Mouse (Mus musculus): ENCODE measurements around the gene Acin1. TPM values are rescaled to one million over a fixed set of nuclear protein-coding genes. Genes with fewer than 3 reads are reported as not detected.
A peak's percentile ranks its signal among the peaks of the same experiment; 100 is the strongest.

Acin1 gene
- polyA plus RNA-seq, 1 experiment from 2014 or later: 160 TPM

- ATAC-seq (replicated peaks; ENCODE audit: low FRiP score) (no peak), DNase-seq (ENCODE audit: low spot score) (no peak)
- Histone ChIP-seq H3K36me3 (ENCODE audit: control insufficient read depth, insufficient read depth, low read length) (peaks cover 44% of the 10 kb centered on the region), H3K27ac (ENCODE audit: low read depth, low read length) (no peak overlapping the region), H3K4me1 (replicated peaks; ENCODE audit: control insufficient read depth, insufficient read depth, low read length) (no peaks in the 10 kb centered on the region; the same call in 1 of the 2 replicates), H3K4me2 (ENCODE audit: low read depth, low read length, severe bottlenecking) (no peak overlapping the region), H3K4me3 (ENCODE audit: low read depth, low read length) (no peak overlapping the region), H3K27me3 (ENCODE audit: control insufficient read depth, insufficient read depth, low read length) (no peaks in the 10 kb centered on the region), H3K9ac (ENCODE audit: low read length) (no peak overlapping the region), H3K9me3 (ENCODE audit: control insufficient read depth, low read length) (no peaks in the 10 kb centered on the region)
- 95% methylated on average over 17 of the region's 17 CpGs for WGBS
Measured at GRCm38 (mm10) chr14:54646455-54646854, 40.3 kb downstream of the Acin1 start.

- no peak for ATAC-seq (replicated peaks; ENCODE audit: low FRiP score)
- peaks cover 33% of the 10 kb centered on the region for H3K36me3 ChIP-seq (ENCODE audit: control insufficient read depth, insufficient read depth, low read length)
Measured at GRCm38 (mm10) chr14:54644294-54644693, 42.4 kb downstream of the Acin1 start.

DNA sequence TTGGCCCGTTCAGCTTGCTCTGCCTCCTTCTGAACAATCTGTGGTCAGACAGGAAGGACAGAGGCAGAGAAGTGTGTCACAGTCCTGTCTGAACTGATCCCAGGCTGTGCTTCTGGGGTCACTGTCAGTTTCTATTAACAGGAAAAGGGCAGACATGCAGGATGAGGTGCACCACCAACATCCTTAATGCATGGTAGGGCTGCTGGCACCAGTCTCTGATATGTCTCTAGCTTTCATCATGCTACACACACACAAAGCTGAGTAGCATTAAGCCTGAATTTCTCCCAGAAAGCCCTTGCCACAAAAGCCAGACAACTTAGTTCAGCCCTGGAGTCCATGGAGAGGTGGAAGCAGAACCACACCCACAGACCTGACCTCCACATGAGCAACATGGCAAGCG, 43.7 kb downstream of the Acin1 start:
- no peaks in the 10 kb centered on the region for H3K9me3 ChIP-seq (ENCODE audit: control insufficient read depth, low read length)
- no peak overlapping the region for H3K4me3 ChIP-seq (ENCODE audit: low read depth, low read length)
- H3K4me2 ChIP-seq (ENCODE audit: low read depth, low read length, severe bottlenecking): no peak overlapping the region
- WGBS: 89% methylated on average over 2 of the region's 2 CpGs
- no peak for ATAC-seq (replicated peaks; ENCODE audit: low FRiP score)
- no peak overlapping the region for H3K9ac ChIP-seq (ENCODE audit: low read length)
- H3K27me3 ChIP-seq (ENCODE audit: control insufficient read depth, insufficient read depth, low read length): no peaks in the 10 kb centered on the region
- H3K4me1 ChIP-seq (replicated peaks; ENCODE audit: control insufficient read depth, insufficient read depth, low read length): peaks cover 7% of the 10 kb centered on the region
- no peak overlapping the region for H3K27ac ChIP-seq (ENCODE audit: low read depth, low read length)
- DNase-seq (ENCODE audit: low spot score): no peak
- H3K36me3 ChIP-seq (ENCODE audit: control insufficient read depth, insufficient read depth, low read length): peaks cover 29% of the 10 kb centered on the region

More at GRCm38 (mm10) chr14:54644294-54644693, 42.4 kb downstream of the Acin1 start:
- no peak overlapping the region for H3K27ac ChIP-seq (ENCODE audit: low read depth, low read length)
- H3K4me3 ChIP-seq (ENCODE audit: low read depth, low read length): no peak overlapping the region
- H3K4me1 ChIP-seq (replicated peaks; ENCODE audit: control insufficient read depth, insufficient read depth, low read length): peaks cover 7% of the 10 kb centered on the region
- no peak overlapping the region for H3K4me2 ChIP-seq (ENCODE audit: low read depth, low read length, severe bottlenecking)
- H3K9me3 ChIP-seq (ENCODE audit: control insufficient read depth, low read length): no peaks in the 10 kb centered on the region
- DNase-seq (ENCODE audit: low spot score): no peak
- WGBS: 96% methylated on average over 9 of the region's 9 CpGs
- no peaks in the 10 kb centered on the region for H3K27me3 ChIP-seq (ENCODE audit: control insufficient read depth, insufficient read depth, low read length)
- H3K9ac ChIP-seq (ENCODE audit: low read length): no peak overlapping the region

DNA sequence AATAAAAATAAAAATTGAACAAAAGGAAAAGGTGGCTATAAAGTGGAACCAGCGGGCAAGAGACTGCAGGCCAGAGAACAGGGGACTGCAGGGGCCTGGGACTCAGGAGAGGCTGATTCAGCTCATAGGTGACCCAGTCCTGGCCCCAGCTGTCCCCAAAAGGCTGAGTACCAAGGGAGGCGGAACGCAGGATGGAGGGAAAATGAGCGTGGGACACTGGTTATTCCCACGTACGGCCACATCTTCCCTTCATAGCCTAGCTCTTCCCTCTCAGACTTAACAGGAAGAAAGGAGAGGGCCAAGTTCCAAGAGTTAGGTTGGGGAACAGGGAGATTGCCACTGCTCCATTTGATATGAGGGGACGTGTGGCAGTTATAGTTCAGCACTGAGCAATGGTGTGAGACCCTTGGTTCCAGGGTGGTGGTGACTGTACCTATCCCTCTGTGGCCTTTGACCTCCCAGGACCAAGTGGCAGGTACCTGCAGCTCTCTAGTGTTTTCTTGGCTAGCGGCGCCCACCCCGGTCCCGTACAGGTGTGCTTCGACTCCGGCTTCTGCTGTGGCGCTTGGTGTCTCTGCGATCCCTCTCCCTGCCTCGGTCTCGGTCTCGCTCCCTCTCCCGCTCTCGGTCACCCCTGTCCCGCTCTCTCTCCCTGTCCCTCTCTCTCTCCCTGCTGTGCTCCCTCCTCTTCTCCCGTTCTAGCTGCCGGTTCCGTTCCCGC, 44.3 kb downstream of the Acin1 start:
- Histone ChIP-seq H3K4me1 (replicated peaks; ENCODE audit: control insufficient read depth, insufficient read depth, low read length) (peaks cover 7% of the 10 kb centered on the region), H3K27me3 (ENCODE audit: control insufficient read depth, insufficient read depth, low read length) (no peaks in the 10 kb centered on the region), H3K4me3 (ENCODE audit: low read depth, low read length) (no peak overlapping the region), H3K9me3 (ENCODE audit: control insufficient read depth, low read length) (no peaks in the 10 kb centered on the region), H3K9ac (ENCODE audit: low read length) (no peak overlapping the region), H3K4me2 (ENCODE audit: low read depth, low read length, severe bottlenecking) (no peak overlapping the region), H3K27ac (ENCODE audit: low read depth, low read length) (no peak overlapping the region), H3K36me3 (ENCODE audit: control insufficient read depth, insufficient read depth, low read length) (peaks cover 26% of the 10 kb centered on the region)
- no peak for DNase-seq (ENCODE audit: low spot score)
- no peak for ATAC-seq (replicated peaks; ENCODE audit: low FRiP score)
- WGBS: 80% methylated on average over 25 of the region's 25 CpGs

DNA sequence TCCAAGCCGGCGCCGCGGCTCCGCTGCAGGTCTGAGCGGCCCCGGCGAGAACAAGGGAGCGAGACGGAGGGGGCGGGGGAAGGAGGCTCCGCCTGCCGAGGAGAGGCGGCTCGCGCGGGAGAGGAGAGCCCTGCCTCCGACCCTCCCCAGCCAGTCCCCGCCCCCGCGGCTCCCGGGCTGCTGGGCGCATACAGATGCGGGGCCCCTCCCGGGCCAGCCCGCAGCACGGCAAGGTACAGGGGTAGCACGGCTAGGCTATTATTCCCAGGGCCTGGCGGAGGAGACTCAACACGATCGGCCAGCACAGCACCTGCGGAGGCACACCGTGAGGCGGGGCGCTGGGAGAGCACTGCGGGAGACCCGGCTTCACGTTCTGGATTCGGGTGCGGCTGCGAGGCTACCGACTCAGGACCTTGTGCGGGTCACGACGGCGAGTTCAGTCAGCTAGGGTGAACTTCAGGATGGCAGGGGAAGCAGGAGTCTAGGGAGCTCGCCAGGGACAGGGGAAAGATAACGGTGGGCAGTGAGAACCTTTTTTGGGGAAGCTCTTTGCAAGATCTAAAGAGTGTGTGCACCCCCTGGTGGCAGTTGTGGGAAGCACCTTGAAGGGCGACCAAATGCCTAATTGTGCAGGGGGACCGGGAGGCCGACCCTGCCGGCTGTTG, 45.3 kb downstream of the Acin1 start, which contains the start of gene Cdh24:
Cdh24 (minus strand) TSS at position 60 of the 665 bp plus-strand sequence.
- Histone ChIP-seq H3K4me1 (replicated peaks; ENCODE audit: control insufficient read depth, insufficient read depth, low read length) (peaks cover 7% of the 10 kb centered on the region), H3K9ac (ENCODE audit: low read length) (peak within 1 kb of the TSS; percentile 93), H3K27me3 (ENCODE audit: control insufficient read depth, insufficient read depth, low read length) (no peaks in the 10 kb centered on the region), H3K36me3 (ENCODE audit: control insufficient read depth, insufficient read depth, low read length) (peaks cover 24% of the 10 kb centered on the region), H3K27ac (ENCODE audit: low read depth, low read length) (peak within 1 kb of the TSS; percentile 79), H3K4me3 (ENCODE audit: low read depth, low read length) (peak within 1 kb of the TSS; percentile 69), H3K9me3 (ENCODE audit: control insufficient read depth, low read length) (no peaks in the 10 kb centered on the region), H3K4me2 (ENCODE audit: low read depth, low read length, severe bottlenecking) (peak within 1 kb of the TSS; percentile 84)
- peak; percentile 90 for ATAC-seq (replicated peaks; ENCODE audit: low FRiP score)
- under 1% methylated on average over 40 of the region's 52 CpGs for WGBS
- peak; percentile 96 for DNase-seq (ENCODE audit: low spot score)

GRCm38 (mm10) chr14:54640946-54641304, 45.8 kb downstream of the Acin1 start, which contains the start of gene Gm17606:
Gene Gm17606 (plus strand): TSS chr14:54640952.
- Histone ChIP-seq H3K9me3 (ENCODE audit: control insufficient read depth, low read length) (no peaks in the 10 kb centered on the region), H3K36me3 (ENCODE audit: control insufficient read depth, insufficient read depth, low read length) (peaks cover 21% of the 10 kb centered on the region), H3K9ac (ENCODE audit: low read length) (peak within 1 kb of the TSS; percentile 93), H3K4me3 (ENCODE audit: low read depth, low read length) (peak within 1 kb of the TSS; percentile 69), H3K27ac (ENCODE audit: low read depth, low read length) (peak within 1 kb of the TSS; percentile 79), H3K4me1 (replicated peaks; ENCODE audit: control insufficient read depth, insufficient read depth, low read length) (peaks cover 7% of the 10 kb centered on the region), H3K4me2 (ENCODE audit: low read depth, low read length, severe bottlenecking) (peak within 1 kb of the TSS; percentile 84), H3K27me3 (ENCODE audit: control insufficient read depth, insufficient read depth, low read length) (no peaks in the 10 kb centered on the region)
- ATAC-seq (replicated peaks; ENCODE audit: low FRiP score) (peak; percentile 26), DNase-seq (ENCODE audit: low spot score) (no peak)
- WGBS: under 1% methylated on average over 27 of the region's 28 CpGs

- no peak for ATAC-seq (replicated peaks; ENCODE audit: low FRiP score)
- no peak overlapping the region for H3K27ac ChIP-seq (ENCODE audit: low read depth, low read length)
Measured at GRCm38 (mm10) chr14:54640121-54640520, 46.6 kb downstream of the Acin1 start.

GRCm38 (mm10) chr14:54638210-54638609, 48.5 kb downstream of the Acin1 start:
- no peak overlapping the region for H3K9ac ChIP-seq (ENCODE audit: low read length)
- H3K36me3 ChIP-seq (ENCODE audit: control insufficient read depth, insufficient read depth, low read length): peaks cover 8% of the 10 kb centered on the region; the same call in 1 of the 2 replicates
- H3K27ac ChIP-seq (ENCODE audit: low read depth, low read length): no peak overlapping the region
- ATAC-seq (replicated peaks; ENCODE audit: low FRiP score) (no peak), DNase-seq (ENCODE audit: low spot score) (no peak)
- no peak overlapping the region for H3K4me3 ChIP-seq (ENCODE audit: low read depth, low read length)
- no peaks in the 10 kb centered on the region for H3K9me3 ChIP-seq (ENCODE audit: control insufficient read depth, low read length)
- WGBS: 81% methylated on average over 5 of the region's 5 CpGs
- no peak overlapping the region for H3K4me2 ChIP-seq (ENCODE audit: low read depth, low read length, severe bottlenecking)
- no peaks in the 10 kb centered on the region for H3K27me3 ChIP-seq (ENCODE audit: control insufficient read depth, insufficient read depth, low read length)
- peaks cover 7% of the 10 kb centered on the region for H3K4me1 ChIP-seq (replicated peaks; ENCODE audit: control insufficient read depth, insufficient read depth, low read length)

More at GRCm38 (mm10) chr14:54640121-54640520, 46.6 kb downstream of the Acin1 start:
- peak overlapping the region; percentile 93 for H3K9ac ChIP-seq (ENCODE audit: low read length)
- WGBS: 26% methylated on average over 4 of the region's 4 CpGs
- H3K27me3 ChIP-seq (ENCODE audit: control insufficient read depth, insufficient read depth, low read length): no peaks in the 10 kb centered on the region
- H3K9me3 ChIP-seq (ENCODE audit: control insufficient read depth, low read length): no peaks in the 10 kb centered on the region
- H3K4me2 ChIP-seq (ENCODE audit: low read depth, low read length, severe bottlenecking): peak overlapping the region; percentile 84
- peak overlapping the region; percentile 69 for H3K4me3 ChIP-seq (ENCODE audit: low read depth, low read length)
- H3K36me3 ChIP-seq (ENCODE audit: control insufficient read depth, insufficient read depth, low read length): peaks cover 14% of the 10 kb centered on the region
- H3K4me1 ChIP-seq (replicated peaks; ENCODE audit: control insufficient read depth, insufficient read depth, low read length): peaks cover 7% of the 10 kb centered on the region
- DNase-seq (ENCODE audit: low spot score): no peak

Data from forebrain, embryonic 11.5 days (tissue).